Mouse (Mus musculus) megakaryocyte, adult 5-6 weeks (primary cell): ENCODE measurements around the gene Serp2. TPM values are rescaled to one million over a fixed set of nuclear protein-coding genes. Genes with fewer than 3 reads are reported as not detected.

Experiments used
- ATAC-seq: 2 replicates; pipeline ENCODE4 v1.8.0; 2016; ENCODE audit warnings: mild to moderate bottlenecking, inconsistent platforms; ENCODE audit not compliant: poor library complexity, severe bottlenecking
- total RNA-seq, 2 experiments: library from RNA; stranded (forward) in 1 of 2; stranded (reverse) in 1 of 2; fragments of 153-499, 151-499 nt in 1 of 2; fragments of 221-1000, 200-1000 nt in 1 of 2; gene quantifications; 2 replicates each; pipeline versions ENCODE4 v1.2.3 to v1.2.4; 2015 to 2017

Serp2 gene
- total RNA-seq (2015) = not detected in 2 replicates
- total RNA-seq (2017) = not detected in 2 replicates

GRCm38 (mm10) chr14:76556852-76557208 lies at the start of gene Serp2:
Gene Serp2, minus strand, starts transcription at chr14:76556889.
- ATAC-seq = no peak

GRCm38 (mm10) chr14:76605931-76606534 lies 49.3 kb upstream of the Serp2 start:
- no peak for ATAC-seq

GRCm38 (mm10) chr14:76604012-76604411 lies 47.3 kb upstream of the Serp2 start:
- ATAC-seq = peak; percentile 56; the same call in 1 of the 2 replicates

GRCm38 (mm10) chr14:76601654-76602053 lies 45.0 kb upstream of the Serp2 start:
- ATAC-seq = no peak

GRCm38 (mm10) chr14:76600391-76600790 lies 43.7 kb upstream of the Serp2 start:
- ATAC-seq = no peak

- ATAC-seq = no peak
Measured at GRCm38 (mm10) chr14:76599706-76600105, 43.0 kb upstream of the Serp2 start.

GRCm38 (mm10) chr14:76598518-76599216 lies 42.0 kb upstream of the Serp2 start:
- peak; percentile 53; the same call in 1 of the 2 replicates for ATAC-seq

- ATAC-seq = no peak
Measured at GRCm38 (mm10) chr14:76597751-76598150, 41.1 kb upstream of the Serp2 start.

- ATAC-seq = no peak
Measured at GRCm38 (mm10) chr14:76595048-76595859, 38.6 kb upstream of the Serp2 start.

GRCm38 (mm10) chr14:76594351-76594885 lies 37.7 kb upstream of the Serp2 start:
- no peak for ATAC-seq

GRCm38 (mm10) chr14:76593630-76594193 lies 37.0 kb upstream of the Serp2 start:
- no peak for ATAC-seq

- ATAC-seq = no peak
Measured at GRCm38 (mm10) chr14:76592721-76593120, 36.0 kb upstream of the Serp2 start.

- ATAC-seq = no peak
Measured at GRCm38 (mm10) chr14:76592090-76592489, 35.4 kb upstream of the Serp2 start.

GRCm38 (mm10) chr14:76590134-76590533 lies 33.4 kb upstream of the Serp2 start:
- ATAC-seq = no peak

GRCm38 (mm10) chr14:76589671-76590070 lies 33.0 kb upstream of the Serp2 start:
- ATAC-seq = no peak

GRCm38 (mm10) chr14:76585831-76586405 lies 29.2 kb upstream of the Serp2 start:
- ATAC-seq = no peak

GRCm38 (mm10) chr14:76583985-76584384 lies 27.3 kb upstream of the Serp2 start:
- no peak for ATAC-seq

- ATAC-seq = no peak
Measured at GRCm38 (mm10) chr14:76581974-76582922, 25.6 kb upstream of the Serp2 start.

GRCm38 (mm10) chr14:76579660-76580061 lies 23.0 kb upstream of the Serp2 start:
- ATAC-seq = peak; percentile 54

GRCm38 (mm10) chr14:76577840-76578239 lies 21.2 kb upstream of the Serp2 start:
- ATAC-seq = no peak
